Mouse (Mus musculus) MEL (cell line): ENCODE results near the gene Agtrap. TPM values are rescaled to one million over a fixed set of nuclear protein-coding genes. Genes with fewer than 3 reads are reported as not detected.

ENCODE experiments used
- DNase-seq: peaks from one replicate; pipeline ENCODE4 v3.0.0; 2011; ENCODE audit warnings: low read depth, low spot score
- H3K27ac ChIP-seq: 2 replicates; pipeline ENCODE4 v1.5.1; 2012; ENCODE audit warnings: low read depth, mild to moderate bottlenecking, control low read depth, low read length, moderate library complexity; ENCODE audit not compliant: control insufficient read depth
- H3K27me3 ChIP-seq, 2 experiments: fragments of 150-350 bp in 1 of 2; sonication (generic) in 1 of 2; 2 replicates each; pipeline ENCODE4 v1.6.1; 2012; ENCODE audit warnings: low read length in 2 of 2, mild to moderate bottlenecking in 2 of 2, improper control_type of control experiment in 1 of 2, moderate library complexity in 1 of 2; ENCODE audit not compliant: insufficient read depth in 2 of 2, control insufficient read depth in 1 of 2
- H3K36me3 ChIP-seq, 2 experiments: 2 replicates each; pipeline ENCODE4 v1.6.1; 2012 to 2014; ENCODE audit warnings: low read length in 2 of 2, improper control_type of control experiment in 1 of 2, inconsistent platforms in 1 of 2, mild to moderate bottlenecking in 1 of 2; ENCODE audit not compliant: insufficient read depth in 2 of 2, control insufficient read depth in 1 of 2
- H3K4me1 ChIP-seq, 2 experiments: fragments of 150-350 bp in 1 of 2; sonication (generic) in 1 of 2; 2 replicates each; pipeline ENCODE4 v1.6.1; 2012; ENCODE audit warnings: low read length in 2 of 2, improper control_type of control experiment in 1 of 2, mild to moderate bottlenecking in 1 of 2; ENCODE audit not compliant: insufficient read depth in 2 of 2, control insufficient read depth in 1 of 2
- H3K4me3 ChIP-seq, 2 experiments: fragments of 150-350 bp in 1 of 2; sonication (generic) in 1 of 2; 2 replicates each; pipeline ENCODE4 v1.5.1; 2012; ENCODE audit warnings: low read depth in 2 of 2, low read length in 2 of 2, mild to moderate bottlenecking in 2 of 2, moderate library complexity in 2 of 2, control low read depth in 1 of 2, improper control_type of control experiment in 1 of 2; ENCODE audit not compliant: control insufficient read depth in 1 of 2, insufficient read depth in 1 of 2
- H3K79me2 ChIP-seq: 2 replicates; pipeline ENCODE4 v1.6.1; 2012; ENCODE audit warnings: mild to moderate bottlenecking, low read length, moderate library complexity; ENCODE audit not compliant: control insufficient read depth, poor library complexity, insufficient read depth
- H3K9ac ChIP-seq: 2 replicates; pipeline ENCODE4 v1.6.1; 2012; ENCODE audit warnings: low read depth, mild to moderate bottlenecking, control low read depth, low read length, moderate library complexity; ENCODE audit not compliant: control insufficient read depth, poor library complexity, severe bottlenecking
- H3K9me3 ChIP-seq: fragments of 150-350 bp; sonication (generic); replicated peaks from 2 replicates; pipeline ENCODE4 v1.6.1; 2012; ENCODE audit warnings: mild to moderate bottlenecking, low read length, improper control_type of control experiment, moderate library complexity; ENCODE audit not compliant: insufficient read depth
- BHLHE40 ChIP-seq: IDR thresholded peaks from 2 replicates; pipeline ENCODE4 v1.6.1; 2012; ENCODE audit warnings: low read depth, mild to moderate bottlenecking, inconsistent platforms, low read length, improper control_type of control experiment, borderline replicate concordance
- CHD1 ChIP-seq: IDR thresholded peaks from 2 replicates; pipeline ENCODE4 v1.6.1; 2012; ENCODE audit warnings: low read depth, mild to moderate bottlenecking, inconsistent platforms, low read length, improper control_type of control experiment
- CHD2 ChIP-seq: IDR thresholded peaks from 2 replicates; pipeline ENCODE4 v1.6.1; 2011; ENCODE audit warnings: low read length, improper control_type of control experiment
- E2F4 ChIP-seq: IDR thresholded peaks from 2 replicates; pipeline ENCODE4 v1.6.1; 2011; ENCODE audit warnings: low read depth, low read length, improper control_type of control experiment, borderline replicate concordance
- ELF1 ChIP-seq: IDR thresholded peaks from 2 replicates; pipeline ENCODE4 v1.6.1; 2014; ENCODE audit warnings: low read depth, mild to moderate bottlenecking, inconsistent platforms, low read length, improper control_type of control experiment, moderate library complexity
- EP300 ChIP-seq, 2 experiments: IDR thresholded peaks; 2 replicates each; pipeline ENCODE4 v1.6.1; 2011; ENCODE audit warnings: improper control_type of control experiment in 2 of 2, low read length in 2 of 2, low read depth in 1 of 2, mild to moderate bottlenecking in 1 of 2
- GABPA ChIP-seq: IDR thresholded peaks from 2 replicates; pipeline ENCODE4 v1.6.1; 2012; ENCODE audit warnings: low read depth, mild to moderate bottlenecking, inconsistent platforms, low read length, improper control_type of control experiment, moderate library complexity
- HCFC1 ChIP-seq: IDR thresholded peaks from 2 replicates; pipeline ENCODE4 v1.6.1; 2012; ENCODE audit warnings: low read depth, mild to moderate bottlenecking, inconsistent platforms, low read length, improper control_type of control experiment, moderate library complexity
- MAZ ChIP-seq: IDR thresholded peaks from 2 replicates; pipeline ENCODE4 v1.6.1; 2012; ENCODE audit warnings: low read depth, mild to moderate bottlenecking, inconsistent platforms, low read length, improper control_type of control experiment
- MEF2A ChIP-seq: IDR thresholded peaks from 2 replicates; pipeline ENCODE4 v1.6.1; 2014; ENCODE audit warnings: low read depth, mild to moderate bottlenecking, inconsistent platforms, low read length, improper control_type of control experiment; ENCODE audit not compliant: poor library complexity, insufficient replicate concordance, severe bottlenecking; ENCODE audit errors: extremely low read depth
- MYC ChIP-seq: IDR thresholded peaks from 2 replicates; pipeline ENCODE4 v1.6.1; 2011; ENCODE audit warnings: low read depth, mild to moderate bottlenecking, low read length, improper control_type of control experiment, moderate library complexity
- NRF1 ChIP-seq: IDR thresholded peaks from 2 replicates; pipeline ENCODE4 v1.6.1; 2014; ENCODE audit warnings: low read depth, mild to moderate bottlenecking, inconsistent platforms, low read length, improper control_type of control experiment, moderate library complexity; ENCODE audit not compliant: poor library complexity, insufficient read depth, severe bottlenecking
- POLR2A ChIP-seq, 2 experiments: IDR thresholded peaks; 2 replicates each; pipeline ENCODE4 v1.6.1; 2011 to 2012; ENCODE audit warnings: low read length in 2 of 2, mild to moderate bottlenecking in 2 of 2, control low read depth in 1 of 2, improper control_type of control experiment in 1 of 2, low read depth in 1 of 2, moderate library complexity in 1 of 2; ENCODE audit not compliant: control insufficient read depth in 1 of 2, insufficient read depth in 1 of 2, poor library complexity in 1 of 2
- POLR2AphosphoS2 ChIP-seq: IDR thresholded peaks from 2 replicates; pipeline ENCODE4 v1.6.1; 2011; ENCODE audit warnings: low read length, improper control_type of control experiment
- POLR2AphosphoS5 ChIP-seq: IDR thresholded peaks from 2 replicates; pipeline ENCODE4 v1.6.1; 2012; ENCODE audit warnings: low read depth, borderline replicate concordance, mild to moderate bottlenecking, inconsistent platforms, low read length, moderate library complexity, mixed read lengths
- RCOR1 ChIP-seq: IDR thresholded peaks from 2 replicates; pipeline ENCODE4 v1.6.1; 2012; ENCODE audit warnings: low read depth, mild to moderate bottlenecking, inconsistent platforms, low read length, improper control_type of control experiment
- SMC3 ChIP-seq: IDR thresholded peaks from 2 replicates; pipeline ENCODE4 v1.6.1; 2011; ENCODE audit warnings: low read depth, low read length, improper control_type of control experiment
- TAL1 ChIP-seq: IDR thresholded peaks from 2 replicates; pipeline ENCODE4 v1.6.1; 2012; ENCODE audit warnings: mild to moderate bottlenecking, inconsistent platforms, low read length, moderate library complexity, mixed read lengths
- TBP ChIP-seq: IDR thresholded peaks from 2 replicates; pipeline ENCODE4 v1.8.0; 2011; ENCODE audit warnings: low read depth, low read length, improper control_type of control experiment
- UBTF ChIP-seq: IDR thresholded peaks from 2 replicates; pipeline ENCODE4 v1.6.1; 2012; ENCODE audit warnings: low read depth, mild to moderate bottlenecking, inconsistent platforms, low read length, improper control_type of control experiment, moderate library complexity, borderline replicate concordance; ENCODE audit not compliant: insufficient read depth
- USF2 ChIP-seq, 2 experiments: IDR thresholded peaks; 2 replicates each; pipeline ENCODE4 v1.6.1; 2011 to 2012; ENCODE audit warnings: improper control_type of control experiment in 2 of 2, low read length in 2 of 2, borderline replicate concordance in 1 of 2, inconsistent platforms in 1 of 2, low read depth in 1 of 2, mild to moderate bottlenecking in 1 of 2; ENCODE audit not compliant: insufficient read depth in 1 of 2
- ZC3H11A ChIP-seq: IDR thresholded peaks from 2 replicates; pipeline ENCODE4 v1.6.1; 2012; ENCODE audit warnings: low read depth, mild to moderate bottlenecking, inconsistent platforms, low read length, improper control_type of control experiment
- ZNF384 ChIP-seq: IDR thresholded peaks from 2 replicates; pipeline ENCODE4 v1.6.1; 2012; ENCODE audit warnings: low read depth, mild to moderate bottlenecking, inconsistent platforms, low read length, improper control_type of control experiment
- polyA plus RNA-seq, 2 experiments: library from polyadenylated mRNA; stranded (reverse) in 1 of 2; unstranded in 1 of 2; fragments of >175 nt in 1 of 2; fragments of >200 nt in 1 of 2; gene quantifications; 2 replicates each; pipeline versions ENCODE4 v1.2.1 to v1.2.4; 2012; ENCODE audit warnings: low replicate concordance in 2 of 2, low read depth in 1 of 2; ENCODE audit not compliant: insufficient read length in 2 of 2, insufficient read depth in 1 of 2, missing spikeins in 1 of 2
- total RNA-seq: library from RNA; depleted of rRNA; stranded (reverse); fragments of 300-350 nt; gene quantifications from 2 replicates; pipeline ENCODE4 v1.2.3, GENCODE M21; 2012

Agtrap gene
- total and polyA plus RNA-seq, 3 experiments, result 5.0 to 16.0 TPM; not detected in 1

GRCm38 (mm10) chr4:148107621-148108291 is 19.9 kb upstream of the Agtrap start (continued):
- TF ChIP-seq NRF1, result no peak
- no peak for TF ChIP-seq ZC3H11A
- no peak for TF ChIP-seq POLR2AphosphoS2
- no peak for TF ChIP-seq TBP

DNA sequence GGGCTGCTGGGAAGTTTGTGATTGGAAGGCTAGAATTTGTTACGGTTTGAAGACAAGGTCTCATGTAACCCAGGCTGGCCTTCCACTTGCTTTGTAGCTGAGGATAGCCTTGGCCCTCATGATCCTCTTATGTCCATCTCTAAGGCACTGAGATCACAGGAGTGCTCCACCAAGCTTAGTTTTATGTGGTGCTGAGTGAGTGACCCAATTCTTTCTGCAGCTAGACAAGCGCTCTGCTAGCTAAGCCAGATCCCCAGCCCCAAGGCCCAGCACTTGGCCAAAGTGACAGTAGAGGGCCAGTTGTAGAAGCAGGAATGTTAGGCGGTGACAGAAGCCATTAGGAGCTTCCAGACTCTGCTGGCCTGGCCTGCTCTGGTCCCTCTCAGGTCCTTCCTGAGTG is 16.3 kb upstream of the Agtrap start:
- H3K4me3 ChIP-seq, result no peak overlapping the region
- H3K9me3 ChIP-seq, result no peaks in the 10 kb centered on the region
- H3K36me3 ChIP-seq, result no peaks in the 10 kb centered on the region; a peak in 1 of 4 replicates
- no peak overlapping the region for H3K9ac ChIP-seq
- no peaks in the 10 kb centered on the region for H3K79me2 ChIP-seq
- no peak for DNase-seq
- H3K27ac ChIP-seq, result no peak overlapping the region
- TF ChIP-seq SMC3, result no peak
- no peak for TF ChIP-seq BHLHE40
- no peak for TF ChIP-seq GABPA
- TF ChIP-seq ELF1, result no peak
- TF ChIP-seq USF2 (IDR thresholded peaks at IDR 0.05; ENCODE audit: borderline replicate concordance in 1 of 2, insufficient read depth in 1 of 2, low read depth in 1 of 2, low read length in 2 of 2), result no peak
- TF ChIP-seq UBTF, result no peak
- no peak for TF ChIP-seq E2F4
- TF ChIP-seq POLR2AphosphoS5, result no peak
- no peak for TF ChIP-seq HCFC1
- no peak for TF ChIP-seq MAZ
- no peak for TF ChIP-seq MYC
- H3K27me3 ChIP-seq, result no peaks in the 10 kb centered on the region; a peak in 1 of 4 replicates
- peaks cover 0 to 4% of the 10 kb centered on the region in 2 experiments; a peak in 1 of 4 replicates for H3K4me1 ChIP-seq

- no peak for DNase-seq
- no peak overlapping the region for H3K9ac ChIP-seq
- no peaks in the 10 kb centered on the region for H3K79me2 ChIP-seq
- H3K4me1 ChIP-seq, result no peaks in the 10 kb centered on the region
- TF ChIP-seq CHD2 (no peak), CHD1 (no peak), RCOR1 (no peak), MEF2A (no peak), ZNF384 (no peak), E2F4 (no peak), EP300 (IDR thresholded peaks at IDR 0.05; ENCODE audit: low read depth in 1 of 2, low read length in 2 of 2) (no peak), MAZ (no peak), ZC3H11A (no peak), UBTF (no peak), ELF1 (no peak), POLR2AphosphoS5 (no peak), GABPA (no peak), POLR2AphosphoS2 (no peak), POLR2A (IDR thresholded peaks at IDR 0.05; ENCODE audit: control insufficient read depth in 1 of 2, insufficient read depth in 1 of 2, low read depth in 1 of 2, low read length in 2 of 2, poor library complexity in 1 of 2) (no peak), TBP (no peak), MYC (no peak), TAL1 (no peak), SMC3 (no peak), BHLHE40 (no peak)
- H3K27ac ChIP-seq, result no peak overlapping the region
- no peaks in the 10 kb centered on the region for H3K36me3 ChIP-seq
- H3K27me3 ChIP-seq, result no peaks in the 10 kb centered on the region; a peak in 1 of 4 replicates
- H3K9me3 ChIP-seq, result no peaks in the 10 kb centered on the region
- no peak overlapping the region for H3K4me3 ChIP-seq
Observed at GRCm38 (mm10) chr4:148101801-148102527, 14.1 kb upstream of the Agtrap start.
